Mouse (Mus musculus) liver, embryonic 13.5 days (tissue): Measurements from ENCODE around the gene Pde1c. TPM values are rescaled to one million over a fixed set of nuclear protein-coding genes. Genes with fewer than 3 reads are reported as not detected.

ENCODE experiments used
- ATAC-seq: fragments of 200-750 bp; cut with Nextera tagmentation; 2 replicates; pipeline ENCODE4 v1.8.0; 2017; ENCODE audit warnings: low read depth, mild to moderate bottlenecking, moderate number of reproducible peaks, moderate library complexity
- DNase-seq: peaks from one replicate; pipeline ENCODE4 v3.0.0; 2022
- H3K27ac ChIP-seq: fragments of 300-500 bp; sonication (generic); 2 replicates; pipeline ENCODE4 v1.5.1; 2015; ENCODE audit warnings: moderate library complexity, mild to moderate bottlenecking, inconsistent platforms
- H3K27me3 ChIP-seq: fragments of 300-500 bp; sonication (generic); 2 replicates; pipeline ENCODE4 v1.6.1; 2015; ENCODE audit warnings: mild to moderate bottlenecking, inconsistent platforms
- H3K36me3 ChIP-seq: fragments of 300-500 bp; sonication (generic); 2 replicates; pipeline ENCODE4 v1.6.1; 2015; ENCODE audit warnings: mild to moderate bottlenecking, inconsistent platforms
- H3K4me1 ChIP-seq: fragments of 300-500 bp; sonication (generic); replicated peaks from 2 replicates; pipeline ENCODE4 v1.6.1; 2015; ENCODE audit warnings: inconsistent platforms
- H3K4me2 ChIP-seq: fragments of 300-500 bp; sonication (generic); 2 replicates; pipeline ENCODE4 v1.6.1; 2015; ENCODE audit warnings: inconsistent platforms, mild to moderate bottlenecking, moderate library complexity
- H3K4me3 ChIP-seq: fragments of 300-500 bp; sonication (generic); replicated peaks from 2 replicates; pipeline ENCODE4 v1.5.1; 2015; ENCODE audit warnings: mild to moderate bottlenecking, inconsistent platforms
- H3K9ac ChIP-seq: fragments of 300-500 bp; sonication (generic); 2 replicates; pipeline ENCODE4 v1.6.1; 2015; ENCODE audit warnings: mild to moderate bottlenecking, inconsistent platforms
- H3K9me3 ChIP-seq: fragments of 300-500 bp; sonication (generic); replicated peaks from 2 replicates; pipeline ENCODE4 v1.6.1; 2016; ENCODE audit warnings: inconsistent platforms
- WGBS: fragments of 180-500 bp; shearing (Covaris S2); methylation state at CpG from one replicate; pipeline ENCODE4 v1.1.7; 2015; ENCODE audit not compliant: insufficient replicate concordance; 5-methylcytosine and 5-hydroxymethylcytosine counted together
- microRNA-seq: library from miRNA; unstranded; fragments of <30 nt; microRNA quantifications from one replicate; pipeline ENCODE4, GENCODE M21; 2016
- polyA plus RNA-seq: library from polyadenylated mRNA; unstranded; fragments of >200 nt; fragmentation: Nextera tagmentation; extraction: Ambion mirVana; gene quantifications from 2 replicates; pipeline ENCODE4 v1.2.1, GENCODE M21; 2015

Gene Pde1c
- polyA plus RNA-seq, 1 experiment from 2014 or later = 0.48 TPM

- Histone ChIP-seq H3K9ac (no peak overlapping the region), H3K4me3 (no peak overlapping the region), H3K4me2 (no peak overlapping the region), H3K27me3 (no peaks in the 10 kb centered on the region), H3K4me1 (no peaks in the 10 kb centered on the region), H3K27ac (no peak overlapping the region), H3K9me3 (no peaks in the 10 kb centered on the region), H3K36me3 (no peaks in the 10 kb centered on the region)
- DNase-seq = no peak
- ATAC-seq = no peak
- WGBS = 47% methylated on average over 2 of the region's 2 CpGs
These were observed 543.4 kb downstream of the Pde1c start for GRCm38 (mm10) chr6:56025533-56025932.

Small RNA genes lying within 50 kb of the gene (microRNA-seq; reads per million reads assigned to microRNA genes)
- not detected for gene Gm44413

Other genes with a start within 250 kb of the Pde1c start
- gene Lsm5, start 135.6 kb upstream of the Pde1c start, polyA plus RNA-seq = 94.5 and 131 TPM in 2 replicates
- gene Avl9, start 145.8 kb upstream of the Pde1c start, polyA plus RNA-seq = 2.6 and 3.7 TPM in 2 replicates
- gene Kbtbd2, start 228.7 kb upstream of the Pde1c start, polyA plus RNA-seq = 13.6 TPM in 2 replicates